Mouse (Mus musculus): Measurements from ENCODE around the gene Setd5.

- TF ChIP-seq CTCF (IDR thresholded peaks at IDR 0.05; ENCODE audit: borderline replicate concordance, insufficient read depth, low read length) (no peak), POLR2A (IDR thresholded peaks at IDR 0.05; ENCODE audit: low read depth, low read length) (no peak)
Measured at GRCm38 (mm10) chr6:113065186-113065585, 12.0 kb upstream of the Setd5 start.
